Mouse (Mus musculus) erythroblast, embryonic 14.5 days (primary cell): ENCODE measurements around the gene Cntf.

Experiments
- GATA1 ChIP-seq: IDR thresholded peaks from 2 replicates; pipeline ENCODE4 v1.6.1; 2012; ENCODE audit warnings: low read length, inconsistent platforms, mixed read lengths
- TAL1 ChIP-seq: IDR thresholded peaks from 3 replicates; pipeline ENCODE4 v1.6.1; 2012; ENCODE audit warnings: low read length, inconsistent platforms, mixed read lengths

GRCm38 (mm10) chr19:12812644-12813364, 47.4 kb upstream of the Cntf start:
- TF ChIP-seq TAL1 (no peak), GATA1 (no peak)
